Mouse (Mus musculus) gonadal fat pad, adult 2 months (tissue): ENCODE measurements at regions not wholly inside any gene's neighbourhood (a gene's known extent, or its start where the extent isn't known, plus 50 kb on each side); places are given as distances from the start of the nearest gene placed in this dataset.

ENCODE experiments used
- DNase-seq: peaks from one replicate; pipeline ENCODE4 v3.0.0-alpha.2; 2012; ENCODE audit warnings: low read depth

DNA sequence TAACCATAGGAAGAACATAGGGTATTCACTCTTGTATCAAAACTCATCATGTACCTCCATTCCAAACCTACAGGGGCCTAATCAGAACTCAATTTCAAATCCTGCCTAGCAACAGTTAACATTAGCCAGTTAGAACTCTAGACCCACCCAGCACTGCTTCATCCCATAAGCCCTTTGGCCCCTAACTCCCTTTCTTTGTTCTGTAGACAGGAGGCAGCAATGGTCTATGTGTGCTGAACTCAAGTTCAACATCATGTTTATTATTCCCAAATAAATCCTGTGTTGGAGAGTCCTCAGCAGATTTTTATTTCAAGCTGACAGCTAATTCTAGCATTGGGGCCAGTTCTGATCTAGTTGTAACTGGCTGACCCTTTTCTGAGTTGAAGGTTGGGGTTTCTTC is 112.2 kb downstream of the Ipo8 start:
- DNase-seq = no peak

DNA sequence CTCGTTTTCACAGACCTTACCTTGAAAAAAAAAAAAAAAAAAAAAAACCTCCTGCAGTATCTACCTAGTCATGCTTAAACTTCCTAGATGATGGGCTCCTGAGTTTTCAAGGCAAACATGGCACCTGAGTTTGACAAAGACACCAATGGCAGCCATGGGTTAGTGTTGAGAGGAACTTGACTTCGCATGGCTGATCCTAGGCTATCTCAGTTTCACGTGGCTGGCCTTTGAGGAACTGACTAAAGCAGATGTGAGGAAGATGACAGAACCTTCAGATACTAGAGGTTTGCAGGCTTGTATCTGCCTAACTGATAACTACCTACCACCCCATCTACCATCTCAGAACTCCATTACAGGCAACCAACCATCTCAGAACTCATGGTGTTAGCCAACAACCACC is 120.9 kb downstream of the Ipo8 start:
- DNase-seq = no peak

DNA sequence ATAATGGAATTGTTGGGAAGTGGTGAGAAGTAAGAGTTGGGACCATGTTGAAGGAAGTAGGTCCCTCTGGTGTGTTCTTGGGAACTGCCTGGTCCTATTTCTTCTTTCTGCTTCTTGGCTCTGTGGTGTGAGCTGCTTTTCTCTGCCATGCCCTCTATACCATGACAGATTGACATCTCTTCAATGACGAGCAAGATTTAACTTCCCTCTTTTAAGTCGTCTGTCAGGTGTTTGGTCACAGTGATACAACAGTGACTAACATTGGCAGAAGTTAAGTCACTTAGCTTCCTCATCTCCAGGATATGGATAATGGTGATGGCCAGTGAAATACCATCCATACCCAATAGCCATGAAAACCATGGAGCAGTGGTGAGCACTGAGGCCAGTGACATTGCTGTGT is 122.9 kb downstream of the Ipo8 start:
- no peak for DNase-seq

DNA sequence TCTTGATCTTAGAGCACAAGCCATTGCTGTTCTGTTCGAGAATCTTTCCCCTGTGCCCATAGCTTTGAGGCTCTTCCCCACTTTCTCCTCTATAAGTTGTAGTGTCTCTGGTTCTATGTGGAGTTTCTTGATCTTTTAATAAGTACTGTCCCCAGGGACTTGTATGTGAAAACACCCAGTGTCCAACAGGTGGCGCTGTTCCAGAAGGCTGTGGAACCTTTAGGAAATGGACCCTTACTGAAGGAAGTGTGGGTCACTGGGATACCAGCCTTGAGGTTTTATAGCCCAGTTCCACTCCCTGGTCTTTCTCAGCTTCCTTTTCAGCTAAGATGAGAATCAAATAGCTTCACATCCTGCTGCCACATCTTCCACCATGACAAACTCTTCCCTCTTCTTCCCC is 125.6 kb downstream of the Ipo8 start:
- no peak for DNase-seq

DNA sequence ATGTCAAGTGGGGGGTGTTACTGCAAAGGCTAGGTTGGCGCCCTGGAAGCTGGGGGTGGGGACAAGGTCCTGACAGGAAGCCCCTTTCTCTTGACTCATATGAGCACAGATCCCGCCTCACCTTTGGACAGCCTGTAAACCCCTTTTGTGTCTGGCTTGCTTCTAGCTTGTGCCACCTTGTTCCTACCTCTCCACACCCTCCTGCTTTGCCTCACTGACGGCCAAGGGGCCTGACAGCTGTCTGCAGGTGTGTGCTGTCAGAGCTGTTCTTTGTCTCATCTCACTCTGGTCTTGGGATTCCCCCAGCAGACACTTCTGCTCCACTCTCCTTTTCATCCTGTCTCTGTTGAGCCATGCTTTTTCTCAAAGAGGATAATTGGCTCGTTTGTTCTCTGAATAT is 137.9 kb downstream of the Ipo8 start:
- no peak for DNase-seq

DNA sequence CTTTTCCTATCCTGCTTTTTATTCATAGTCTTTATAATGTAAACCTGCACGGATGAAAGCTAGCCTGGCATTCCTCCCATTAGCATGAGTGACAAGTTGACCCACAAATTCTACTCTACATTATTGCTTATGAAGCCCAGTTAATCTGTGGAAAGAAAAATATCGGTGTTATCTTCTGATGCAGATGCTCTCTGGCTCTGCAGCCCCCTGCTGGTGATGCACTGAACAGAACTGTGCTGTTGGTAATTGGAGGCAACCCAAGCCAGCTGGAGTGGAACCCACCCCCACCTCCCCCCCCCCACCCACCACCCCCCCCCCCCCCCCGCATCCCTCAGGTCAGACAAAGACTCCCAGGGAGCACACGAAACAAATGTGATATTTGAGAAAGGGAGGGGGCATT is 143.5 kb downstream of the Ipo8 start:
- DNase-seq = no peak

DNA sequence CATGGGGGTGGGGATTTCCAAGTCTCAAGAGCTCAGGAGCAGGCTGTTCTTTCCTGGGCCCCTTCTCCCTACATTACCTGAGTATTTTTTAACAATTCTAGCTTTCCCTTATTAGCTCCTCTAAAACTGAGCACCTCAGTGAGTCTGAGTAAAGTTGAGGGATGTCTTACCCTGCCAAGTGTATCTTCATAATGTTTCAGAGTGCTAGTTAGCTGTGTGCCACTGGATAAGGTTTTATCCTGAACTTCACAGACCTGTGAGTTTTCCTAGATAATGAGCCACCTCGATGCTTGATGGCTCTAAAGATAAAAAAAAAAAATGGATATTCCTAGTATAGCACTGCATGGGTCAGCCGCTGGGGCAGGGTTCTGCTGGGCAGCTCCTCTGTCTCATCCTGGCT is 171.1 kb downstream of the Ipo8 start:
- DNase-seq = no peak

DNA sequence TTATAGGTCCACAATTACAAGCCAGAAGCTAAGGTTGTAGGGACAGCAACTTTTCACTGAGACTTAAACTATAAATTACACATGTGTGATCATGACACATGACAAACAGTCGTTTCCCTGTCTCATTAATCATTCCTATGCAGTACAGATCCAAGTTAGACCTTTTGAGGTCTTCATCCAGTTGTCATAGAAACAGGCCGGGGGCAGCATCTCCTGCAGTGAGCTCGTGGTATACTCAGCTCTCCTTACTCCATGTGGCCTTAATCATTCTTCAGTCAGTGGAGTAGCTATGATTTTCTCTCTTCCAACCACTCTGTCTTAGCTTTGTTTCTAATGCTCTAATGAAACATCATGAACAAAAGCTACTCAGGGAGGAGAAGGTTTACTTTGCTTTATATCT is 178.1 kb downstream of the Ipo8 start:
- no peak for DNase-seq

DNA sequence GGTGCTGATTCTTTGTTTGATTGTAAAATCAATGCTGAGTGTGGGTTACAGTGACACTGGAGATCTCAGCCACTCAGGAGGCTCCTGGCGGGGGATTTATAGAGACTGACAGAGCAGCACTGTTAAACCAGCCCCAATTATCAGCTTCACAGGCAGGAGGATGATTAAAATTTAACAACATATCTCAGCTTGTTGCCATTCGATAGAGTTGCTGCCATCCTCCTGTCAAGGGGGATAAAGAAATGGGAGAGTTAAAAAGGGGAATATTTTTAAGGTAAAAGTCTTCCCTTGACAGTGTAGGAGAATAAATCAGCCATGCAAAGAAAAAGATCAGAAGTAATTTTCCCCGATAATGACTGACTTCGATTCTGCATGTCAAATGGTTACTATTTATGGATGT is 178.8 kb downstream of the Ipo8 start:
- no peak for DNase-seq

DNA sequence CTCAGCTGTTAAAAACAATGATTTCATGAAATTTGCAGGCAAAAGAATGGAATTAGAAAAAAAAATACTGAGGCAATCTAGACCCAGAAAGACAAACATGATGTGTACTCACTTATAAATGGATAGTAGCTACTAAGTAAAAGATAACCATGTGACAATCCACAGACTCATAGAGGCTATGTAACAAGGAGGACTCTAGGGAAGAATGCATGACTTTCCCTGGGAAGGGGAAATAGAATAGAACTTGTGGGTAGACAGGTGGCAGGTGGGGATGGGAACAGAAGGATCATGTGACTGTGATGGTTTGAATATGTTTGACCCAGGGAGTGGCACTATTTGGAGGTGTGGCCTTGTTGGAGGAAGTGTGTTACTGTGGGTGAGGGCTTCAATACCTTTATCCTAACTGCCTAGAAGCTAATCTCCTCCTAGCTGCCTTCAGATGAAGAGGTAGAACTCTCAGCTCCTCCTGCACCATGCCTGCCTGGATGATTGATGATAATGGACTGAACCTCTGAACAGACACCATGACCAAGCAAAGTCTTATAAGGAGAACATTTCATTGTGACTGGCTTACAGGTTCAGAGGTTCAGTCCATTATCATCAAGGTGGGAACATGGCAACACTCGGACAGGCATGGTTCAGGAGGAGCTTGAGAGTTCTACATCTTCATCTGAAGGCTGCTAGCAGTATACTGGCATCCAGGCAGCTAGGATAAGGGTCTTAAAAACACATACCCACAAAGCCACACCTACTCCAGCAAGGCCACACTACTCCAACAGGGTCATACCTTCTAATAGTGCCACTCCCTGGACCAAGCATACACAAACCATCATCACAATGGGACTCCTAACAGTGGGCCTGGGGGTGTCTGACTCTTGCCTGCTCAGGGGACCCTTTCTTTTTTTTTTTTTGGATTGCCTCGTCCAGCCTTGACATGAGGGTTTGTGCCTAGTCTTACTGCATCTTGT is 183.6 kb downstream of the Ipo8 start:
- DNase-seq = no peak

DNA sequence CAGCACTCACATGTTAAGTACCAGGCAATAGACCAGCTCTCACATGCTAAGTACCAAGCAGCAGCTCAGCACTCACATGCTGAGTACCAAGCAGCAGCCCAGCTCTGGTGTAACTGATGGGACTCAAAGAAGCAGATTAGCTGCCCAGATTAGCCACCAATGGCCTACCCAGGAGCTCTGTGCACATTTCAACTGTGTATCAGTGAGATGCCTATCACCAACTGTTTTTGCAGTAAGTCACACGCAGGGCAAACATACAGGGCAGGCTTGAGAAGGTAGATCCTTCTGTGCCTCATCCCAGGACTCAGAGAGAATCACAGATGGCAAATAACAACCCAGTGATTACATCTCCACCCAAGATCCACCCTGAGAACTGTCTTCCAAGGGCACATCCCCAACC is 190.7 kb downstream of the Ipo8 start:
- no peak for DNase-seq

DNA sequence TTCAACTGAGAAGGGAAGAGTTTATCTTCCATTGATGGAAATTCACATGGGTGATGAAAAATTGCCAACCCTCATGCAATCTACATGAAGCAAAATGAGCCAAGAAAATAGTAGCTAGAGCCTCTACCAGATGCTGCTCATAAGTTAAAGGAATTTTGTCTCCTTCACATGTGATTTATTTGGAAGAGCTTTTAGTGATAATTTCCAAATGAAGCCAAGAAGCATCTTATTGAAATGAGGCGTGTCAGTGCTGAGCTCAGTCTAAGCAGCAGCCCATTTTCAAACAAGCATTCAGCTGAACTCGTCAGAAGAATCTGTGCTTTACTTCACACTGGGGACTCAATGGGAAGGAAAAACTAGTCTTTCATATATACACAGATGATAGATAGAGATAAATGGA is 190.0 kb upstream of the Tmtc1 start:
- DNase-seq = no peak

DNA sequence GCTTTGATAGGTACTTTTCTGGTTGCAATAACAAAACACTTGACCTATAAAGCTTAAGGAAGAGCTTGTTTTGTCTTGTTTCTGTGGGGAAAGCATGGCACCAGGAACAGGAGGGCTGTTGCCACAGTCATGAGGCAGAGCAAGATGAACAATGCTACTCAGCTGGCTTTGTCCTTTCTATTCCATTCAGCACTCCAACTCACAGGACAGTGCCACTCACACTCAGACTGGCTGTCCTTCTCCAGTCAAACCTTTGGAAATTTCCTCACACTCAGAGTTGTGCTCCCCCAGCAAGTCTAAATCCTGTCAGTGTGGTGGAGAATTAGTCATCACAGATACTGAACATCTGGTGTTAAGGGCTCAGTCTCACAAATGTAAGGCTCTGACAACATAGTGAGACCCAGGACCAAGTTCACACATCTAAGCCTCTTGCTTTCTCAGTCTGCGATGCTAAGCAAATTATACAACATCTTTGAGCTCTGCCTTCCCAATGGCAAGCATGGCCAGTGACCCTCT is 183.0 kb upstream of the Tmtc1 start:
- peak; percentile 23 for DNase-seq

DNA sequence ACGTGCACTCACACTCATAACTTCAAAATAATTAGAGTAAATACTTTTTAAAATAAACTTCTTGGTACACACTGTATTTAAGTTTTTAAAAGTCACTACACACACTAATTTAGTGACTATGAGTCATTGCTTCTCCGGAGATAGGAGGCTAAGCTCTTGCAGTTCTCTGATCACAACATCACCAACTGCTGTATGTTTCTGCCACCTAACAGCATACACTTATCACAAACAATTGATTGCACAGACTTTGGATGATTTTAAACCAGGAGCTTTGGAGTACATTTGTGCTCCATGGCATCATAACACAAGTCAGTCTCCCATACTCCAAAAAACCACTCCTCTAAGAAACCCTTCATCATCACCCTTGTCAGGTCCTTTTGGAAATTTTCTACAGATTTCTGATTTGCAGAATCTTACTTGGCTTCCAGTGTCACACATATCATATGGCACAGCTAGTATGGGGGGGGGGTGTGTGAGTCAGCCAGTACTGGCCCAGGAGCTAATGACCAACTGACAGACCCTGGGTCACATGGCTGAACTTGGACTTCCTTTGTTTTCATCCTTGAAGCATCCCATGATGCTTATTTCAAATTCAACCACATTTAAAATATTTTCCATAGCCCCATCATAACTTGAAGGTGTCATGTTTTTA is 179.1 kb upstream of the Tmtc1 start:
- no peak for DNase-seq

DNA sequence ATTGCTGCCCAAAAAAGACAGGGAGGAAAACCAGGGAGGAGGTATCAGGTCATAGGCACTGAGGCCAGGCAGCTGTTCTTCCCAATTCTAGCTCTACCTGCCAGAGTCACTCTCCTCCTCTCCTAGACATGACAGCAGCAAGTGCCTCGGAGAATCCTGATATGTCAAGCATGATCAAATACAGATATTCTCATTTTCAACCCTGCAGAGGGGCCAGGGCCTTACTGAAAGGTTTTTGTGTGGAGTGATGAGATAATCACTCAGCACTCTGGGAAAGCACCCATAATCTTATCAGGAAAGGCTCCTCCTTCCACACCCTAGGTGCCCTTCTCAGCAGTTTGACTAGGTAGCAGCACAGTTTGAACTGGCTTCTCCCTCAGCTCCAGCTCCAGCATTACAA is 175.8 kb upstream of the Tmtc1 start:
- DNase-seq = no peak

DNA sequence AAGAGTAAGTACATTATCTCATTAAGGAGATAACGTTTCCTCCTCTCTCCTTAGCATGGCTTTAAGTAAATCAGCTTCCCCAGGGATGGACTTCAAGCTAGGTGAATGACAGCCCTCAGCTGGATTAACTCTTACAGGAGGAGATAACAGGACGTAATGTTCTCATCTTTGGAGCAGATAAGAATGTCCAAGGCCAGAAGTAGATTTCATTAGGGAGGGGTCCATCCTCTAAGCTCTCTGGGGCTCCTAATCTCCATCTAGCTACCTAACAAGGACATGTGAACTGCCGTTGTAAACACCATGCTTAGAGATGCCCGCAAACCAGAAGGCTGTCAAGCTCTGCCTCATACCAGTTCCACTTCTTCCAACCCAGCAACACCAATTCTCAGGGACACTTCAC is 171.7 kb upstream of the Tmtc1 start:
- no peak for DNase-seq

DNA sequence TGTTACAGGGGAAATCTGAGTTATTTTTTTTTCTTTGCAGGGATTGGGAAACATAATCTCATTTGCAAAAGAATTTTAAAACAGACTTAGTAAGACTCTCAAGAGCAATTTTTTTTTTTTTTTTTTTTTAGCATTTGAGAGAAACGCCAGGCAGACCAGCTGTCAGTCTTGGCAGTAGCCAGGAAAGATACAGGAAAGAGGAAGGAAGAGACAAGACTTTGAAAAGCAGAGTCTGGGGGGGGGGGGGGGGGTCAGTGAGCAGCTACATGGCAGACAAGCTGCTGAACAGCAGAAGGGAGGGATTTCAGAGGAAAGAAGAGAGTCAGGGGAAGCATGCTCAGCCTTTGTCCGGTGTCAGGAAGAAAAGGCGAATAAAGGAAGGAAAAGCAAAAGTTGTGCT is 171.3 kb upstream of the Tmtc1 start:
- no peak for DNase-seq

DNA sequence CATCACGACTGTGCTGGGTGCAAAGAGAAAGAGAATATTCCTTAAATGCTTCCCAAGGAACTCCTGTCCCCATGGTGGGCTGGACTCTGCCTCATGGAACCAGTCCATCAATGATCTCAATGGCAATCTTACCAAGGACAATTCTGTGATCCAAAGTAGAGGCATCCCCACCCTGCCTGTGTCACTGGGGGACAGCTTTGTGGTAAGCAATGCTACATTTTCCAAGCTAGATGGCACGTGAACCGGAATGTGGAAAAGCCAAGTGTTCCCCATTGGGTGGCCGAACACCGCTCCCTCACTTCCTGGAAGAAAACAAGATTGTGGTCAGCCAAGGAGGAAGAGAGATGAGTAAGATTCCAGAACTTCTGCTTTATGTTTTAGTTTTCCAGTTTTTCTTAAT is 164.7 kb upstream of the Tmtc1 start:
- DNase-seq = no peak

DNA sequence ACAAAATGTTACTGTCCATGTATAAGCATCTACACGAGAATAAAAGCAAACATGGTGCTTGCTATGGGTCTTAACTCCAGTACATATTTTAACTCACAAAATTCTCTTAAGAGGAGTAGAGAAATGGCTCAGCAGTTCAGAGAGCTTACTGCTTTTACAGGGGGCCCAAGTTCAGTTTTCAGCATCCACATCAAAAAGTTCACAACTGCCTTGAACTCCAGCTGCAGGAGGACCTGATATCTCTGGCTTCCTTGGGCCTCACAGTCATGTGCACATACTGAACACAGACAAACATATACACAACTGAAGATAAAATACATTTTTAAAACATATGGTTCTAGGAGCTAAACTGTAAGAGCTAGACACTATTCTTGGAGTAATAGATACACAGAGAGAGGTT is 161.0 kb upstream of the Tmtc1 start:
- DNase-seq = no peak

DNA sequence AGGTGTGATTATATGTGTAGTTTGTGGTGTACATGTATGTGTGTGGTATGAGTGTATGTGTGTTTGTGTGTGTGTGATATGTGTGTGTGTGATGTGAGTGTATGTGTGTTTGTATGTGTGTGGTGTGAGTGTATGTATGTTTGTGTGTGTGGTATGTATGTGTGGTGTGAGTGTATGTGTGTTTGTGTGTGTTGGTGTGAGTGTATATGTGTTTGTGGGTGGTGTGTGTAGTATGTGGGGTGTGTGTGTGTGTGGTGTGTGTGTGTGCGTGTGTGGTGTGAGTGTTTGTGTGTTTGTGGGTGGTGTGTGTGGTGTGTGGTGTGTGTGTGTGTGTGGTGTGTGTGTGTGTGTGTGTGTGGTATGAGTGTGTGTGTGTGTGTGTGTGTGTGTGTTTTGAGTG is 160.6 kb upstream of the Tmtc1 start:
- no peak for DNase-seq

DNA sequence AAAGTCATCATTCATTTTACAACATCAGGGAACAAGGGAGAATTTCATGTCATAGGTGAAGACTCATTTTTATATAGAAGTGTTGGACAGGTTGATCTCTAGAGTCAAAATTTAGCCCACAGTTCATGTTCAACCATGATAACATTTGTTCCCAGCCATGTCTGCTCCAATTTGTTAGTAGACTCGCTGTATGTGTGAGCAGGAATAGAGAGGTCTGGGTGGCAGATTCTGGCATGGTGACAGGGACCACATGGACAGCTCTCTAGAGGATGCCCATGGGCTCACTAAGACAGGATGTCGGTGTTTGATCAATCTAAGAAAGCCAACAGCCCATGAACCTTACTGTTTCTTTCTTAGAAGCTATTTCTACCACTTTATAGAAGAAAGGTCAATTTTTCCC is 159.7 kb upstream of the Tmtc1 start:
- DNase-seq = no peak

DNA sequence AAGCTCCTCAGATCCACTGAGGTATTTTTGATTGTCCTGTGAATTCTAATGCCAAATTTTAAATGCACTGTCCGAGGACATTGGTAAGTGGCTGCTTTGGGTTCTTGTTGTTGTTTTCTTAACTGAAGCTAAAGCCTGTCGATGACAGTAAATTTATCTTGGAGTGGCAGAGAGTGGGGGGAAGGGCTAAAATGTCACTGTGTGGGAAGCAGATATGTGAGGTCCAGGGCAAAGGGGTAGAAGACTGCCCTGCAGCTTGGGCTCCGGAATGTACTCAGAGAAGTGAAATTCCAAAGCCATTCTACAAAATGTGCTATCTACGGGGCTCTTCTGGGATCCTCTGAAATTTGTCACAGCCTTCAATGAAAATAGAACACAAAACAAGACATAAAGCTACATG is 159.3 kb upstream of the Tmtc1 start:
- no peak for DNase-seq

DNA sequence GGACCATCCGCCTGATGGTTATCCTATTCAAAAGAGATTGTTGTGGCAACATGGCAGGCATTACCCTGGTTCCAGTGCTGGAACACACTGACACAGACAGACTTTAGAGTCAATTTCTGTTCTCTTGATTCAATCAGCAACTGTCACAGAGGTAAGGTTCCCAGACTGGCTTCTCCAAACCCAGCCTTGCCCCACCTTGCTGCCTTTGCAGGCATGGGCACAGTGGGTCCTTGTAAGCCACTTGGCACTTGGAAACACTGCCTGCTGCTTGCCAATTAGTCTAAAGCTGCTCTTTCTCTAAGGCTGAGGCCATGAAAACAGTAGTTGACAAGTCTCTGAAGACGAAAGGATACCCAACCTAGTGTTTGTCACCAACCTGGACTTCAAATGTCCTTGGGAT is 158.7 kb upstream of the Tmtc1 start:
- no peak for DNase-seq
